In the genomic region with DNA sequence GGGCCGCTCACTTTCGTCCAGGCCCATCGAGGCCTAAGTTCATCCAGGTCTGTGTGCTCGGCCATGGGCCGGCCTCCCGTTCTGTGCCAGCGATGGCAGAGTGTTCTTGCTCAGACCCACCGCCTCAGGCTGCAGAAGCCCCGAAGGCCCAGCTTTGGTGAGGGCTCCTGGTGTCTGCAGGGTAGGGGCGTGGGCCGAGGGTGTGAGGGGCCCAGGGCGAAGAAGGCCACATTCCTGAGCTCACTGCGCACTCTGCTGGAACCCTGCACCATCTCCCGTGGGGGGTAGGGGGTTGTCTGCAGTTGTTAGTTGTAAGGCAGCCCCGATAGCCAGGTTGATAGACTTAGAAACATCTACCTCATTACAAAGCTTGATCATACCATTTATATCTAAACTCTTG, we compare ENCODE assay signal across 15 mouse cellular contexts.
"Had no signal": no experiment of that assay in that cellular context is flagged by ENCODE, and none has a peak within 500 bp of the region (broad histone marks: within the 10 kb centered on the region; RNA-seq: fewer than 3 reads in every experiment).

No protein-coding gene starts in this region.

- H3K9ac ChIP-seq: limb, embryonic 15.5 days; liver, embryonic 12.5 days; lung, embryonic 14.5 days; neural tube, embryonic 13.5 days had no signal

- H3K4me1 ChIP-seq: limb, embryonic 15.5 days; liver, embryonic 12.5 days; midbrain, embryonic 10.5 days; neural tube, embryonic 13.5 days had no signal

- ATAC-seq: liver, embryonic 12.5 days had no signal

- H3K4me3 ChIP-seq: limb, embryonic 15.5 days; liver, embryonic 12.5 days; midbrain, embryonic 10.5 days; myocyte; neural tube, embryonic 13.5 days had no signal

- H3K4me2 ChIP-seq: limb, embryonic 15.5 days; liver, embryonic 12.5 days; lung, embryonic 14.5 days; neural tube, embryonic 13.5 days had no signal

- DNase-seq: kidney, adult 8-10 months; kidney, postnatal 25 days; lung, embryonic 14.5 days; lung, postnatal 10 days; lung, postnatal 4 days; midbrain, embryonic 14.5 days; right cerebral cortex, adult 18-20 months; right cerebral cortex, postnatal 25 days; thymus, postnatal 4 days had no signal

- H3K9me3 ChIP-seq: limb, embryonic 15.5 days; midbrain, embryonic 10.5 days; neural tube, embryonic 13.5 days had no signal

- H3K36me3 ChIP-seq: limb, embryonic 15.5 days; liver, embryonic 12.5 days; midbrain, embryonic 10.5 days; neural tube, embryonic 13.5 days had no signal

- H3K27me3 ChIP-seq: limb, embryonic 15.5 days; liver, embryonic 12.5 days; neural tube, embryonic 13.5 days had no signal

- H3K27ac ChIP-seq: limb, embryonic 15.5 days; liver, embryonic 12.5 days; midbrain, embryonic 10.5 days; neural tube, embryonic 13.5 days; stomach, postnatal 0 days had no signal
